Mouse (Mus musculus) lung, postnatal 0 days (tissue): ENCODE results near the gene Hnf1a.

ENCODE experiments used
- CTCF ChIP-seq: IDR thresholded peaks from 2 replicates; pipeline ENCODE4 v1.5.1; 2016; ENCODE audit warnings: antibody characterized with exemption, mild to moderate bottlenecking
- EP300 ChIP-seq: IDR thresholded peaks from 2 replicates; pipeline ENCODE4 v1.6.1; 2016; ENCODE audit warnings: antibody characterized with exemption, mild to moderate bottlenecking, control low read depth

DNA sequence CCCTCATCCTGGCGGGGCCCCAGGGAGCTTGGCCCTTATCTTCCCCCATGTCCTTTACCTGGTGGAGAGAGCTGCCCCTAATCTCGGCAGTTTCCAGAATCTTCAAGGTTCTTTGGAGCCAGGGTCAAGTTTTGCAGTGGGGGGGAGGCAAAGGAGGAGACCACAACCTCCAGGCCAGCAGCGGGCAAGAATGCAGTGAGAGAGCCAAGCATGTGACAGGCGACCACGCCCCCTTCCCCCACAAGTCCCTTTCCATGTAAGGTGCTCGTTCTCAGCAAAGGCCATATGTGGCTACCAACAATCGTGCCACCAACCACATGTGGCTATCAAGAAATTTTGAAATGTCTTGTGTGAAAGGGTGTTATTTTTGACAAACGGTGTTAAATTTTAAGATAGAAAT, 2.2 kb upstream of the Hnf1a start:
- TF ChIP-seq CTCF (no peak), EP300 (no peak)
